Mouse (Mus musculus) CH12.LX (cell line): ENCODE measurements around the gene Mlxip. TPM values are rescaled to one million over a fixed set of nuclear protein-coding genes. Genes with fewer than 3 reads are reported as not detected.
A peak's percentile ranks its signal among the peaks of the same experiment; 100 is the strongest.

Experiments used
- DNase-seq: peaks from one replicate; pipeline ENCODE4 v3.0.0-alpha.2; 2013; ENCODE audit errors: extremely low read depth
- H3K27ac ChIP-seq: 2 replicates; pipeline ENCODE4 v1.5.1; 2012; ENCODE audit warnings: low read depth, mild to moderate bottlenecking, control low read depth, moderate library complexity; ENCODE audit not compliant: insufficient read depth
- H3K27me3 ChIP-seq: replicated peaks from 2 replicates; pipeline ENCODE3; 2012; ENCODE audit warnings: inconsistent platforms
- H3K36me3 ChIP-seq, 2 experiments: replicated peaks in 1 of 2; 2 replicates each; pipeline versions ENCODE3 to v1.6.1; 2012; ENCODE audit warnings: inconsistent platforms in 1 of 2, low read length in 1 of 2, mild to moderate bottlenecking in 1 of 2, mixed read lengths in 1 of 2, moderate library complexity in 1 of 2; ENCODE audit not compliant: control insufficient read depth in 1 of 2, insufficient read depth in 1 of 2
- H3K4me1 ChIP-seq, 2 experiments: 2 replicates each; pipeline ENCODE4 v1.6.1; 2012; ENCODE audit warnings: inconsistent platforms in 1 of 2, moderate library complexity in 1 of 2; ENCODE audit not compliant: insufficient read depth in 2 of 2, control insufficient read depth in 1 of 2
- H3K4me2 ChIP-seq: 2 replicates; pipeline ENCODE4 v1.6.1; 2012; ENCODE audit warnings: low read depth, mild to moderate bottlenecking, control low read depth; ENCODE audit not compliant: poor library complexity, insufficient read depth, severe bottlenecking
- H3K4me3 ChIP-seq, 3 experiments: fragments of 150-350 bp in 1 of 3; sonication (generic) in 1 of 3; replicated peaks in 1 of 3; 2 replicates each; pipeline versions ENCODE3 to v1.5.1; 2011 to 2012; ENCODE audit warnings: low read depth in 2 of 3, low read length in 2 of 3, mild to moderate bottlenecking in 2 of 3, moderate library complexity in 2 of 3, control low read depth in 1 of 3, improper control_type of control experiment in 1 of 3, inconsistent platforms in 1 of 3, mixed read lengths in 1 of 3; ENCODE audit not compliant: poor library complexity in 1 of 3
- H3K79me2 ChIP-seq: replicated peaks from 2 replicates; pipeline ENCODE4 v1.6.1; 2012; ENCODE audit warnings: mild to moderate bottlenecking, moderate library complexity; ENCODE audit not compliant: control insufficient read depth, poor library complexity, insufficient read depth, severe bottlenecking; ENCODE audit errors: extremely low read depth
- H3K9ac ChIP-seq: 2 replicates; pipeline ENCODE4 v1.6.1; 2012; ENCODE audit warnings: low read depth, mild to moderate bottlenecking, control low read depth, moderate library complexity; ENCODE audit not compliant: insufficient read depth
- H3K9me3 ChIP-seq: replicated peaks from 2 replicates; pipeline ENCODE3; 2012; ENCODE audit warnings: low read length, inconsistent platforms, mixed read lengths
- BHLHE40 ChIP-seq: IDR thresholded peaks from 2 replicates; pipeline ENCODE4 v1.6.1; 2011; ENCODE audit warnings: mild to moderate bottlenecking, low read depth, low read length, improper control_type of control experiment
- CHD1 ChIP-seq: IDR thresholded peaks from 2 replicates; pipeline ENCODE4 v1.6.1; 2012; ENCODE audit warnings: low read depth, low read length, improper control_type of control experiment, inconsistent platforms
- CHD2 ChIP-seq: IDR thresholded peaks from 2 replicates; pipeline ENCODE4 v1.6.1; 2011; ENCODE audit warnings: low read length, improper control_type of control experiment
- CTCF ChIP-seq, 2 experiments: IDR thresholded peaks in 1 of 2; conservative IDR thresholded peaks in 1 of 2; 2 replicates each; pipeline ENCODE4 v1.5.1; 2011 to 2012; ENCODE audit warnings: low read depth in 2 of 2, low read length in 2 of 2, improper control_type of control experiment in 1 of 2, inconsistent platforms in 1 of 2, mild to moderate bottlenecking in 1 of 2, moderate library complexity in 1 of 2
- E2F4 ChIP-seq: IDR thresholded peaks from 2 replicates; pipeline ENCODE4 v1.6.1; 2011; ENCODE audit warnings: low read depth, low read length, improper control_type of control experiment; ENCODE audit not compliant: insufficient replicate concordance
- ELF1 ChIP-seq: IDR thresholded peaks from 2 replicates; pipeline ENCODE4 v1.6.1; 2014; ENCODE audit warnings: low read depth, mild to moderate bottlenecking, inconsistent platforms, low read length, improper control_type of control experiment
- EP300 ChIP-seq: IDR thresholded peaks from 2 replicates; pipeline ENCODE4 v1.6.1; 2011; ENCODE audit warnings: low read length, improper control_type of control experiment
- ETS1 ChIP-seq: conservative IDR thresholded peaks from 2 replicates; pipeline ENCODE4 v1.6.1; 2012; ENCODE audit warnings: low read depth, mild to moderate bottlenecking, inconsistent platforms, low read length, improper control_type of control experiment, moderate library complexity
- GABPA ChIP-seq: IDR thresholded peaks from 2 replicates; pipeline ENCODE4 v1.6.1; 2012; ENCODE audit warnings: low read depth, low read length, improper control_type of control experiment, inconsistent platforms; ENCODE audit not compliant: insufficient replicate concordance
- HCFC1 ChIP-seq: IDR thresholded peaks from 2 replicates; pipeline ENCODE4 v1.6.1; 2012; ENCODE audit warnings: low read depth, mild to moderate bottlenecking, inconsistent platforms, low read length, improper control_type of control experiment
- IRF4 ChIP-seq: IDR thresholded peaks from 2 replicates; pipeline ENCODE4 v1.6.1; 2014; ENCODE audit warnings: low read depth, mild to moderate bottlenecking, inconsistent platforms, low read length, improper control_type of control experiment
- JUN ChIP-seq: IDR thresholded peaks from 2 replicates; pipeline ENCODE4 v1.6.1; 2011; ENCODE audit warnings: low read depth, mild to moderate bottlenecking, low read length, improper control_type of control experiment, moderate library complexity; ENCODE audit not compliant: insufficient read depth
- JUND ChIP-seq: conservative IDR thresholded peaks from 2 replicates; pipeline ENCODE4 v1.6.1; 2011; ENCODE audit warnings: low read depth, low read length, improper control_type of control experiment
- KAT2A ChIP-seq: IDR thresholded peaks from 2 replicates; pipeline ENCODE4 v1.6.1; 2012; ENCODE audit warnings: low read length, improper control_type of control experiment, inconsistent platforms; ENCODE audit not compliant: insufficient replicate concordance
- MAFK ChIP-seq: IDR thresholded peaks from 2 replicates; pipeline ENCODE4 v1.6.1; 2011; ENCODE audit warnings: low read length, improper control_type of control experiment; ENCODE audit not compliant: insufficient replicate concordance
- MAX ChIP-seq: IDR thresholded peaks from 2 replicates; pipeline ENCODE4 v1.6.1; 2011; ENCODE audit warnings: low read length, improper control_type of control experiment
- MAZ ChIP-seq: IDR thresholded peaks from 2 replicates; pipeline ENCODE4 v1.6.1; 2012; ENCODE audit warnings: low read depth, mild to moderate bottlenecking, inconsistent platforms, low read length, improper control_type of control experiment, moderate library complexity
- MEF2A ChIP-seq: IDR thresholded peaks from 2 replicates; pipeline ENCODE4 v1.6.1; 2014; ENCODE audit warnings: low read depth, mild to moderate bottlenecking, inconsistent platforms, low read length, improper control_type of control experiment, borderline replicate concordance
- MXI1 ChIP-seq: IDR thresholded peaks from 2 replicates; pipeline ENCODE4 v1.6.1; 2011; ENCODE audit warnings: mild to moderate bottlenecking, low read depth, low read length, improper control_type of control experiment
- MYC ChIP-seq: IDR thresholded peaks from 2 replicates; pipeline ENCODE4 v1.6.1; 2011; ENCODE audit warnings: low read depth, mild to moderate bottlenecking, improper control_type of control experiment, low read length
- POLR2A ChIP-seq: IDR thresholded peaks from 2 replicates; pipeline ENCODE4 v1.6.1; 2011; ENCODE audit warnings: low read depth, mild to moderate bottlenecking, improper control_type of control experiment, low read length
- POLR2AphosphoS2 ChIP-seq: IDR thresholded peaks from 2 replicates; pipeline ENCODE4 v1.6.1; 2011; ENCODE audit warnings: low read depth, low read length, improper control_type of control experiment
- RAD21 ChIP-seq: IDR thresholded peaks from 2 replicates; pipeline ENCODE4 v1.6.1; 2011; ENCODE audit warnings: low read depth, mild to moderate bottlenecking, low read length, improper control_type of control experiment, moderate library complexity
- RCOR1 ChIP-seq: conservative IDR thresholded peaks from 2 replicates; pipeline ENCODE4 v1.6.1; 2012; ENCODE audit warnings: low read depth, mild to moderate bottlenecking, inconsistent platforms, low read length, improper control_type of control experiment
- SIN3A ChIP-seq: IDR thresholded peaks from 2 replicates; pipeline ENCODE4 v1.6.1; 2012; ENCODE audit warnings: low read length, improper control_type of control experiment, inconsistent platforms
- SMC3 ChIP-seq: IDR thresholded peaks from 2 replicates; pipeline ENCODE4 v1.6.1; 2011; ENCODE audit warnings: low read depth, low read length, improper control_type of control experiment
- TBP ChIP-seq: conservative IDR thresholded peaks from 2 replicates; pipeline ENCODE4 v1.6.1; 2011; ENCODE audit warnings: low read depth, low read length, improper control_type of control experiment
- TCF12 ChIP-seq: IDR thresholded peaks from 2 replicates; pipeline ENCODE4 v1.6.1; 2014; ENCODE audit warnings: low read depth, mild to moderate bottlenecking, inconsistent platforms, low read length, improper control_type of control experiment
- UBTF ChIP-seq: IDR thresholded peaks from 2 replicates; pipeline ENCODE4 v1.6.1; 2012; ENCODE audit warnings: low read depth, mild to moderate bottlenecking, inconsistent platforms, low read length, improper control_type of control experiment, moderate library complexity
- USF1 ChIP-seq: IDR thresholded peaks from 2 replicates; pipeline ENCODE4 v1.6.1; 2014; ENCODE audit warnings: low read depth, mild to moderate bottlenecking, inconsistent platforms, low read length, improper control_type of control experiment
- ZC3H11A ChIP-seq: IDR thresholded peaks from 2 replicates; pipeline ENCODE4 v1.6.1; 2012; ENCODE audit warnings: low read depth, mild to moderate bottlenecking, inconsistent platforms, low read length, improper control_type of control experiment
- ZKSCAN1 ChIP-seq: IDR thresholded peaks from 2 replicates; pipeline ENCODE4 v1.6.1; 2012; ENCODE audit warnings: low read depth, inconsistent platforms, low read length, improper control_type of control experiment, borderline replicate concordance
- ZMIZ1 ChIP-seq: IDR thresholded peaks from 2 replicates; pipeline ENCODE4 v1.6.1; 2012; ENCODE audit warnings: low read depth, mild to moderate bottlenecking, inconsistent platforms, low read length, improper control_type of control experiment
- ZNF384 ChIP-seq: IDR thresholded peaks from 2 replicates; pipeline ENCODE4 v1.6.1; 2012; ENCODE audit warnings: low read depth, low read length, improper control_type of control experiment, inconsistent platforms
- dilution Hi-C: fragments of 300-500 bp; cut with MboI; formaldehyde crosslinking; loops from 2 replicates; pipeline ENCODE4 v1.14.3; 2020; ENCODE audit warnings: low sequenced_read_pairs; ENCODE audit not compliant: extremely low pct_unique_long_range_greater_than_20kb, extremely low pct_ligation_motif_present
- in situ Hi-C: fragments of 300-500 bp; cut with MboI; formaldehyde crosslinking; loops from 3 replicates; pipeline ENCODE4 v1.14.3; 2019; ENCODE audit warnings: low sequenced_read_pairs, low pct_ligation_motif_present, low pct_unique_long_range_greater_than_20kb, mixed read lengths
- polyA plus RNA-seq: library from polyadenylated mRNA; unstranded; fragments of >175 nt; gene quantifications from 2 replicates; pipeline ENCODE4 v1.2.1, GENCODE M21; 2012; ENCODE audit warnings: low read depth; ENCODE audit not compliant: insufficient read length
- total RNA-seq, 2 experiments: library from RNA; depleted of rRNA; stranded (reverse); fragments of 300-350 nt in 1 of 2; fragments of >200 nt in 1 of 2; gene quantifications; 2 replicates each; pipeline ENCODE4 v1.2.3; 2012 to 2014

Gene Mlxip
- total and polyA plus RNA-seq, 3 experiments = 4.3 to 17.9 (median 7.4) TPM

DNA sequence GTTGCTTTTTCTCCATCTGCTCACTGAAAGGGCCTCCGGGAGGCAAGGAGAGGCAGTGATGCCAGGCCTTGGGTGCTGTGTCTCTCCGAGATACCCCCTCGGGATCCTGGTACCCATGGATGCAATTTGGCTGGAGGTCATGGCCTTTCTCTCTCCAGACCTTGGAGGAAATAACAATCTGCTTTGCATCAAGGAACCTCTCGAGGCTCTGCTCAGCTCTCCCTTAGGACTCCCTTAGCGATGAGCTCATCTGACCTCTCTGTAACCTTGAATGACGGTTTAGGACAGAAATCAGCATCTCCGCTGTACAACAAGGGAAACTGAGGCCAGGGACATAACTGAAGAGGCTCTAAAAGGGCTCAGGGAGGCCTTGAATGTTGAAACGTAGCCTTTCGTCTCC, 15.9 kb upstream of the Mlxip start (continued):
- TF ChIP-seq KAT2A (no peak), SIN3A (peak; percentile 42; the same call in 1 of the 2 replicates), MYC (no peak), MXI1 (no peak), ELF1 (no peak), ZMIZ1 (no peak), USF1 (no peak), ZC3H11A (no peak), E2F4 (no peak), JUND (no peak; the same call in 1 of the 2 replicates)

DNA sequence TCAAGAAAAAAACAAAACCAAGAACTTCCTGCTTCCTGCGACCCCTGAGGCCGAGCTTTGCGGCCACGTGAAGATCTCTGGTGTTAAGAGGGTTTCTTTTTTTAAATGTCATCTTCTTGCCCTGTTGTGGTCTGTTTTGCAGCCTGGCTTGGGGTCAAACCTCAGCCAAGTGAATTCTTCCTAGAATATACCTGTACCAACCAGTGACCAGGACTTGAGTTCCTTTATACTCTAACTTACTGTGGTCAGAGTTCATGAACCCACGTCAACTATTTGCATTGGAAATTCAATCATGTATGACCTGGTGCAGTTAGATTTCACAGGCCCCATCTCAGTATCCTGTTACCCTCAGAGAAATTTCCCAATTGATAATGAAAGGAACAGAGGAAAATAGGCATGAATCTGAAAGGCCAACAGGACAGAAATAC, 15.1 kb upstream of the Mlxip start:
- in situ Hi-C loops = no loop called here
- dilution Hi-C loops = no loop called here
- H3K9me3 ChIP-seq = peaks cover 8% of the 10 kb centered on the region
- H3K4me2 ChIP-seq = peak overlapping the region; percentile 81
- peak overlapping the region; percentile 63 for H3K27ac ChIP-seq
- peak; percentile 79 for DNase-seq
- no peak overlapping the region for H3K9ac ChIP-seq
- H3K4me1 ChIP-seq = peaks cover 22 to 52% of the 10 kb centered on the region in 2 experiments
- TF ChIP-seq HCFC1 (0 out of 2 replicates have a peak, but pooled peaks have one; percentile 19), MAX (peak; percentile 55), ETS1 (peak; percentile 60), KAT2A (no peak), ZMIZ1 (no peak; the same call in 1 of the 2 replicates), CHD2 (0 out of 2 replicates have a peak, but pooled peaks have one; percentile 38), CHD1 (no peak), EP300 (peak; percentile 62; the same call in 1 of the 2 replicates), POLR2A (peak; percentile 22; the same call in 1 of the 2 replicates), MEF2A (0 out of 2 replicates have a peak, but pooled peaks have one; percentile 15), POLR2AphosphoS2 (no peak), UBTF (no peak), JUN (no peak), ZC3H11A (no peak), BHLHE40 (peak; percentile 68), IRF4 (peak; percentile 14; the same call in 1 of the 2 replicates), SIN3A (no peak), RCOR1 (no peak), TBP (peak; percentile 67; the same call in 1 of the 2 replicates), MAZ (no peak), ZNF384 (peak; percentile 56), GABPA (no peak), ZKSCAN1 (no peak), MAFK (no peak), CTCF (conservative IDR thresholded peaks at IDR 0.05 in 1 of 2, IDR thresholded peaks at IDR 0.05 in 1 of 2; ENCODE audit: low read depth in 2 of 2, low read length in 2 of 2) (no peak), SMC3 (no peak), JUND (0 out of 2 replicates have a peak, but pooled peaks have one; percentile 25), MYC (peak; percentile 53; the same call in 1 of the 2 replicates), ELF1 (peak; percentile 36; the same call in 1 of the 2 replicates), TCF12 (0 out of 2 replicates have a peak, but pooled peaks have one; percentile 7), MXI1 (0 out of 2 replicates have a peak, but pooled peaks have one; percentile 29), RAD21 (no peak)
- no peaks in the 10 kb centered on the region for H3K79me2 ChIP-seq
- H3K27me3 ChIP-seq = peaks cover 3% of the 10 kb centered on the region
- peaks cover 3% of the 10 kb centered on the region in 2 experiments for H3K36me3 ChIP-seq
- H3K4me3 ChIP-seq = no peak overlapping the region
